Mouse (Mus musculus): Measurements from ENCODE around the gene Cyba. TPM values are rescaled to one million over a fixed set of nuclear protein-coding genes. Genes with fewer than 3 reads are reported as not detected.

The Cyba gene
- total RNA-seq (2021): 10 to 100 TPM; 38.6 to 40.1 TPM
- long read RNA-seq, experiment 1, transcript Cyba-201 (6 exons, 744 nt): major isoform, 62 of 81 reads
- long read RNA-seq, experiment 1, partial matches to known transcripts: 11 of 81 reads
- long read RNA-seq, experiment 1, other reads (novel, unspliced or antisense): 8 of 81 reads
- long read RNA-seq, experiment 2, transcript Cyba-201 (6 exons, 744 nt): major isoform, 56 of 77 reads
- long read RNA-seq, experiment 2, partial matches to known transcripts: 13 of 77 reads
- long read RNA-seq, experiment 2, other reads (novel, unspliced or antisense): 6 of 77 reads

- peak; percentile 74 for DNase-seq
These were observed at the start of gene Cyba for GRCm38 (mm10) chr8:122432443-122433268. Gene Cyba, minus strand, starts transcription at chr8:122432930.

- no peak for DNase-seq
These were observed 49.7 kb upstream of the Cyba start for GRCm38 (mm10) chr8:122482448-122482847.

GRCm38 (mm10) chr8:122475580-122476320, 43.0 kb upstream of the Cyba start, which contains the start of the genes Rnf166 and Ctu2:
Gene Rnf166, minus strand, starts transcription at chr8:122476064.
Gene Ctu2, plus strand, starts transcription at chr8:122476143.
- DNase-seq: peak; percentile 98

- peak; percentile 75 for DNase-seq
These were observed 42.3 kb upstream of the Cyba start for GRCm38 (mm10) chr8:122474951-122475560.

GRCm38 (mm10) chr8:122473911-122474421, 41.2 kb upstream of the Cyba start:
- no peak for DNase-seq

GRCm38 (mm10) chr8:122470691-122471090, 38.0 kb upstream of the Cyba start:
- no peak for DNase-seq

GRCm38 (mm10) chr8:122469965-122470364, 37.2 kb upstream of the Cyba start:
- no peak for DNase-seq

- no peak for DNase-seq
These were observed 36.7 kb upstream of the Cyba start for GRCm38 (mm10) chr8:122469407-122469806.

- DNase-seq: no peak
These were observed 35.1 kb upstream of the Cyba start for GRCm38 (mm10) chr8:122467816-122468215.

- DNase-seq: no peak
These were observed 32.3 kb upstream of the Cyba start for GRCm38 (mm10) chr8:122464985-122465384.

- DNase-seq: no peak
These were observed 31.2 kb upstream of the Cyba start for GRCm38 (mm10) chr8:122463651-122464640.

GRCm38 (mm10) chr8:122462510-122462909, 29.8 kb upstream of the Cyba start:
- no peak for DNase-seq

- DNase-seq: no peak
These were observed 28.9 kb upstream of the Cyba start for GRCm38 (mm10) chr8:122461473-122462148.

GRCm38 (mm10) chr8:122460524-122461472, 28.1 kb upstream of the Cyba start, which contains the start of gene Snai3:
Gene Snai3, minus strand, starts transcription at chr8:122460733.
- peak; percentile 59 for DNase-seq

- DNase-seq: no peak
These were observed 27.3 kb upstream of the Cyba start for GRCm38 (mm10) chr8:122459990-122460389.

GRCm38 (mm10) chr8:122459218-122459900, 26.6 kb upstream of the Cyba start:
- DNase-seq: no peak

GRCm38 (mm10) chr8:122457171-122457570, 24.4 kb upstream of the Cyba start:
- no peak for DNase-seq

- no peak for DNase-seq
These were observed 21.7 kb upstream of the Cyba start for GRCm38 (mm10) chr8:122454409-122454808.

All from adrenal gland, postnatal 10 days (tissue).